Mouse (Mus musculus) midbrain, embryonic 13.5 days (tissue): ENCODE measurements around the gene Ankrd44. TPM values are rescaled to one million over a fixed set of nuclear protein-coding genes. Genes with fewer than 3 reads are reported as not detected.

Experiments
- ATAC-seq: fragments of 200-750 bp; cut with Nextera tagmentation; 2 replicates; pipeline ENCODE4 v1.8.0; 2017; ENCODE audit warnings: mild to moderate bottlenecking, moderate TSS enrichment, moderate library complexity
- H3K27ac ChIP-seq: fragments of 300-500 bp; sonication (generic); 2 replicates; pipeline ENCODE4 v1.5.1; 2015; ENCODE audit warnings: inconsistent platforms, mild to moderate bottlenecking, moderate library complexity
- H3K27me3 ChIP-seq: fragments of 300-500 bp; sonication (generic); 2 replicates; pipeline ENCODE4 v1.6.1; 2015; ENCODE audit warnings: mild to moderate bottlenecking, inconsistent platforms
- H3K36me3 ChIP-seq: fragments of 300-500 bp; sonication (generic); 2 replicates; pipeline ENCODE4 v1.6.1; 2015; ENCODE audit warnings: mild to moderate bottlenecking, inconsistent platforms
- H3K4me1 ChIP-seq: fragments of 300-500 bp; sonication (generic); replicated peaks from 2 replicates; pipeline ENCODE4 v1.6.1; 2015; ENCODE audit warnings: inconsistent platforms
- H3K4me2 ChIP-seq: fragments of 300-500 bp; sonication (generic); replicated peaks from 2 replicates; pipeline ENCODE4 v1.6.1; 2015; ENCODE audit warnings: moderate library complexity, mild to moderate bottlenecking, inconsistent platforms
- H3K4me3 ChIP-seq: fragments of 300-500 bp; sonication (generic); replicated peaks from 2 replicates; pipeline ENCODE4 v1.5.1; 2015; ENCODE audit warnings: mild to moderate bottlenecking, inconsistent platforms
- H3K9ac ChIP-seq: fragments of 300-500 bp; sonication (generic); replicated peaks from 2 replicates; pipeline ENCODE4 v1.6.1; 2015; ENCODE audit warnings: mild to moderate bottlenecking, inconsistent platforms
- H3K9me3 ChIP-seq: fragments of 300-500 bp; sonication (generic); 2 replicates; pipeline ENCODE4 v1.6.1; 2016; ENCODE audit warnings: mild to moderate bottlenecking, inconsistent platforms
- WGBS: fragments of 180-500 bp; shearing (Covaris S2); methylation state at CpG from one replicate; pipeline ENCODE4 v1.1.7; 2015; 5-methylcytosine and 5-hydroxymethylcytosine counted together
- polyA plus RNA-seq: library from polyadenylated mRNA; unstranded; fragments of >200 nt; fragmentation: Nextera tagmentation; extraction: Ambion mirVana; gene quantifications from 2 replicates; pipeline ENCODE4 v1.2.1, GENCODE M21; 2015

The Ankrd44 gene
- polyA plus RNA-seq, 1 experiment from 2014 or later, result 22.2 TPM

DNA sequence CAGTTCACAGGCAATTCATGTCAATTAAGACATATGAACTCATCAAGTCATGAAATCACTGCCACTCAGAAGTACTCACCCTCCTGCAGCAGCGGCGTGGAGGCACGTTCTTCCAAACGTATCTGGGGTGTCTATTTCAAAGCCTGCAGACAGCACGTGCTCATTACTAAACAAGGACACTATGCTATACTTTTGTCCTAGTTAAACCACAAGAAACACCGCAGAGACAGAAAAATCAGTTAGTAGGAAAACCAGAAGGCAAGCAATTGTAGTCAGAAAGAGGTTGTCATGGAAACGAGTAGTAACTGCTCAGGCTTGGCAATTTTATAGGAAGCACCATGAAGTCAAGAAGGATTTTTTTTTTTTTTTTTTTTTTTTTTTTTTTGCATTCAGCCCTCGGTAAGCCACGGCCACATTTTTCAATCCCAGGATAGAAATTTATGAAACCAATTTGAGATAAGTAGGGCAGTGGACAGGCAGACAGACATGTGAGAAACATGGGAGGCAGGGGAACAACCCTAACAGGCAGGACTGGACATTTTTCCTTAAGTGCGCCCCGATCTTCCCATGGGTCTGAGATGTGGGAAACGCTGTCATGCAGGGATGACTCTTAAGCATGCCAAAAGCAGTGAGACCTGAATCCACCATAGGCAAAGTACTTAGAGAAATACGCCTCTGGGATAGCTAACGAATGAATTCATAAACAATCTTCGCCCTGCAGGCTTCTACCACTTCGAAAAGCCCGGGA, 191.1 kb downstream of the Ankrd44 start:
- H3K4me1 ChIP-seq, result peaks cover 20% of the 10 kb centered on the region
- ATAC-seq, result peak; percentile 43; the same call in 1 of the 2 replicates
- H3K9ac ChIP-seq, result no peak overlapping the region
- no peak overlapping the region for H3K4me3 ChIP-seq
- no peaks in the 10 kb centered on the region for H3K36me3 ChIP-seq
- H3K4me2 ChIP-seq, result 0 out of 2 replicates have a peak overlapping the region, but pooled peaks have one; percentile 3
- no peaks in the 10 kb centered on the region for H3K27me3 ChIP-seq
- peak overlapping the region; percentile 67 for H3K27ac ChIP-seq
- 48% methylated on average over 17 of the region's 17 CpGs for WGBS
- H3K9me3 ChIP-seq, result no peaks in the 10 kb centered on the region

DNA sequence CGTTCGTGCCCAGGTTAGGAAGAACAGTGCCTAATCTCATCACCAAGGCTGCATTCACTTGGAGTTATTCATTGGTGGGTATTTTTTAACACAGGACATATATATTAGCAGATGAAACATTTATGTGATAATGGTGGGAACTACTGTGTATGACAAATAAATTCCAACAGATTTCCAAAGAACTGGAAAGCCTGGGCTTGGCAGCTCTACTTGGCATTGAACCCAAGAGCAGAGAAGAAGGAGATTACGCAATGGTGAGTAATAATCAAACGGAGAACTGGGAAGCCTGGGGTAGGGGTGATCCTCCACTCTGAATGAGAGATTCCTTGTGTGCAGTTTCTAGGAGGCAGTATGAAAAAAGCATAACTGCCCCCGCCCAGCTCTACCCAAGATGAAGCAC, 196.9 kb downstream of the Ankrd44 start:
- H3K27me3 ChIP-seq, result no peaks in the 10 kb centered on the region
- 90% methylated on average over 5 of the region's 5 CpGs for WGBS
- H3K4me1 ChIP-seq, result peaks cover 4% of the 10 kb centered on the region; the same call in 1 of the 2 replicates
- H3K4me3 ChIP-seq, result no peak overlapping the region
- H3K9me3 ChIP-seq, result no peaks in the 10 kb centered on the region
- no peak overlapping the region for H3K9ac ChIP-seq
- H3K36me3 ChIP-seq, result no peaks in the 10 kb centered on the region; the same call in 1 of the 2 replicates
- H3K27ac ChIP-seq, result no peak overlapping the region
- H3K4me2 ChIP-seq, result no peak overlapping the region
- no peak for ATAC-seq

DNA sequence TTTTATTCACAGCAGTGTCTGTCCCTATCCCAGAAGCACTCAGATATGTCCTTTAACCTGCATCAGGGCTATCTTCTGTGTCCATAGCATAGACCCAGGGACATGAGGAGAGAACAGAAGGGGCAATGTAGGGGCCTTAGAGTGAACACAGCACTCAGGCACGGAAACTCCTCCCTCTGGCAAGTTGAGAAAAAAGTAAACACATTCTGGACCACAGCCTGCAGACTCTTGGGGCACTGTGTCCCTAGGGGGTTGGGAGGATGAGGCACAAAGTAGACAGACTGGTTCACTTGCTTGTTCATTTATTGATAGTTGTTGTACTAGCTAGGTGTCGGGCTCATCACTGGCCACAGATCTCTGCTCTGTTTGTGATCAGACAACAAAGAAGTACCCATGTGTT, 199.6 kb downstream of the Ankrd44 start:
- no peak for ATAC-seq
- no peak overlapping the region for H3K27ac ChIP-seq
- WGBS, result 82% methylated on average over 2 of the region's 2 CpGs

DNA sequence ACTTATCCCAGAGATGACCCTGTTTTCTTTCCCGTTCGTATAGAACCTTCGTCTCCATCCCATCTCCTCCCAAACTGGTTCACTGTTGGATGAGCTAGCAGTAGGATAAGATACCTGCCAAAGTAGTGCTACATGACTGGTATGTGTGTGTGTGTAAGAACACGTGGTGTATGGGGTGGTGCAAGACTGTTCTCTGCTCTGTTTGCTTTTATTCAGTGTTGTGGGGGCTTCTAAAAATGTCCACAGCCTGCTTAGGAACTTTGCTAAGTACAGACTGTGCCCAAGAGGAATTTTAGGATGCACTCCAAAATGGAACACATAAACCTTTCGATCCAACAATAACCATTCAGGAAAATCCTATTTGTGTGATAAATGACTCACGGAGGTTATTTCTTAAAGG, 209.3 kb downstream of the Ankrd44 start:
- no peak overlapping the region for H3K4me2 ChIP-seq
- peaks cover 5% of the 10 kb centered on the region; the same call in 1 of the 2 replicates for H3K36me3 ChIP-seq
- H3K4me3 ChIP-seq, result no peak overlapping the region
- H3K9me3 ChIP-seq, result peaks cover 3% of the 10 kb centered on the region; the same call in 1 of the 2 replicates
- no peaks in the 10 kb centered on the region for H3K27me3 ChIP-seq
- no peak overlapping the region for H3K27ac ChIP-seq
- no peaks in the 10 kb centered on the region; the same call in 1 of the 2 replicates for H3K4me1 ChIP-seq
- no peak for ATAC-seq
- WGBS, result 92% methylated on average over 6 of the region's 6 CpGs
- no peak overlapping the region for H3K9ac ChIP-seq

More for the DNA sequence above, 199.6 kb downstream of the Ankrd44 start:
- Histone ChIP-seq H3K36me3 (no peaks in the 10 kb centered on the region; the same call in 1 of the 2 replicates), H3K4me1 (no peaks in the 10 kb centered on the region), H3K4me3 (no peak overlapping the region), H3K9me3 (no peaks in the 10 kb centered on the region), H3K9ac (no peak overlapping the region), H3K4me2 (no peak overlapping the region), H3K27me3 (no peaks in the 10 kb centered on the region)

DNA sequence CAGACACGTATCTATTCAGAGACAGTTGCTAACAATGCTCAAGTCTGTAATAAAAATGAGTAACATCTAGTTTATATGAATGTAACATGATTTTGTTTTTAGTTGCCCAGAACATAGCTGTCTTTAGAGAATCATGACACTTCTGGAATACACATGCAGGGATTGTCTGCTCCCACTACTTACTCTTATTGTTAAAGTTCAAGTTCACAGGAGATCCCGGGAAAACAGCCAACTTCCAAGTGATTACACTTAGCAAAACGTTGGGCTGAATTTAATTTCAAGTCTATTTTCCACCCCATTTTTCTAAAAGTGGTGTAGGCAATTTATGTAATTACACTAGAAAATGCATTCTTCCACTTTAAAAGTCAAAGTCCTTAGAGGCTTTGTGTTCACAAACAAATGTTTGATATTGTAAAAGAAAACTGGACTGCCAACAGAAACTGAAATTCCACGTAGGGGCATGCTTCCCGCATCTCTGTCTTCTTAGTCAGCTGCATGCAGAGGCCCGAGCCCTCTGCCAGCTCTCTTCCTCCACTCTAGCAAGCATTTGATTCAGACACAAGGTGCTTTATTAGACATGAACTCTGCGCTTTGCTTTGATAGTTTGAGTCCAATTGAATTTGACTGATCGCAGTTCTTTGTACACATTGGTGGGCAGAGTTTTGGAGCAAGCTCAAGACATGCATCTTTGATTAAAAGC, 211.0 kb downstream of the Ankrd44 start:
- H3K9me3 ChIP-seq, result peaks cover 3% of the 10 kb centered on the region; the same call in 1 of the 2 replicates
- H3K9ac ChIP-seq, result no peak overlapping the region
- H3K4me2 ChIP-seq, result no peak overlapping the region
- no peak for ATAC-seq
- peak overlapping the region; percentile 26; the same call in 1 of the 2 replicates for H3K27ac ChIP-seq
- H3K4me3 ChIP-seq, result no peak overlapping the region
- H3K4me1 ChIP-seq, result no peaks in the 10 kb centered on the region; the same call in 1 of the 2 replicates
- H3K27me3 ChIP-seq, result no peaks in the 10 kb centered on the region
- H3K36me3 ChIP-seq, result peaks cover 5% of the 10 kb centered on the region; the same call in 1 of the 2 replicates
- 74% methylated on average over 8 of the region's 8 CpGs for WGBS

DNA sequence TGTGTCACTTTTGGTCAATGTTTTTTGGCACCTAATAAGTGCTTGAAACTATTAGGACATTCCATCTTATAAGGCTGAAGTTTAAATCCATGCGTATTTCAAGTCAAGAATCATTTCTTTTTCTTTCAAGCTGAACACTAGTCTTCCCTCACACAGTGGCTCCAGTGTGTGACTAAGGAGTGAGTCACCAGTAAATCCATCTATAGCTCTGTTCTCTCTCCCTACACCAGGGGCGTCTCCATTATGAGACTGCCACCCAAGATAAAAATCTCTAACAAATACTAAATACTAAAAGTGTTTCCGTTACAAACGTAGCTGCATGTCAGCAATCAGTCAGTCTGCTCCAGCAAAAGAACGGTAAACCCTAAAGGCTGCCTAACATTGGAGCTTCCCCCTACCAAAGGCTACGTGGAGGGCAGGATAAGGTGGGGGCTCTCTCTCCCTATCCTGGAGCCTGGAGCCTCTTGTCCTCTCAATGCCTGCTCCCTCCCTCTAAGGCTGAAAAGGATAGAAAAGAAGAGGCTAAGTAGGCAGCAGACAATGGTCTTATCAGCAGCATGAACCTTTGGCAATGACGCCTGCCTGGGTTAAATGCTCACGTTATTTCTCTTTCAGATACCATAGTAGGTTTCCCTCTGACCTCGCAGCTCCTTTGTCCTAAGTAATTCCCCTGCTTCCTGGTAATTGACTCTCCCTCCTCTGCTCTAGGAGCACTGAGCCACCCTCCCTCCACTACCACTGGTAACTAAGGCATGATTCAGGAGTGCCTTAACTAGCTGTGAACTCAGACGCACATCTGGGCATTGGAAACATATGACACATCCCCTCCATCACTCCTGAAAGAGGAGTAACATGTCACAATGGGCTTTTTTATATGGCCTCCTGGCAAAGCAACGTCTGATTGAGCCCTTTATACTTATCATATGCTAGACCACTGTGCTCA, 212.7 kb downstream of the Ankrd44 start:
- H3K4me3 ChIP-seq, result no peak overlapping the region
- 60% methylated on average over 11 of the region's 11 CpGs for WGBS
- H3K9ac ChIP-seq, result no peak overlapping the region
- H3K4me1 ChIP-seq, result no peaks in the 10 kb centered on the region; the same call in 1 of the 2 replicates
- H3K27ac ChIP-seq, result no peak overlapping the region
- H3K27me3 ChIP-seq, result no peaks in the 10 kb centered on the region
- H3K36me3 ChIP-seq, result peaks cover 5% of the 10 kb centered on the region; the same call in 1 of the 2 replicates
- peaks cover 3% of the 10 kb centered on the region; the same call in 1 of the 2 replicates for H3K9me3 ChIP-seq
- ATAC-seq, result no peak
- no peak overlapping the region for H3K4me2 ChIP-seq

DNA sequence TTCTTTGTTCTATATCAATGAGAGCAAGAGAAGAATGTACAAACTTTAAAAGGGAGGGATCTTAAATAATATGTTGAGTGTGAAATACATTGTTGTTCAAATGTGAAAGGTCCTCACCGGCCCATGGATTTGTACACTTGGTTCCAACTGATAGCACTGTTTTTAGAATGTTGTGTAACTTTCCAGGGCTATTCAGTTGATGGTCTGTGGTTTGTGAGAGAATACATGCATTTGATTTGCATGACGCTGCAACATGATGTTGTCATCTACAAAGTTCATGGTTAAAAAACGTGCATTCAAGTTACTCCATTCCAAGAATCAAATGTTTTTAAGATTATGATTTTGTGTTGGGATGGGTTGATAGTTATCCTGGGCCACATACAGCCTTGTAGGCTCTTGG, 214.6 kb downstream of the Ankrd44 start:
- Histone ChIP-seq H3K9me3 (peaks cover 3% of the 10 kb centered on the region; the same call in 1 of the 2 replicates), H3K27ac (no peak overlapping the region), H3K4me2 (no peak overlapping the region), H3K36me3 (peaks cover 5% of the 10 kb centered on the region; the same call in 1 of the 2 replicates), H3K27me3 (no peaks in the 10 kb centered on the region), H3K9ac (no peak overlapping the region), H3K4me1 (peaks cover 16% of the 10 kb centered on the region), H3K4me3 (no peak overlapping the region)
- no peak for ATAC-seq
- WGBS, result 89% methylated on average over 3 of the region's 3 CpGs

DNA sequence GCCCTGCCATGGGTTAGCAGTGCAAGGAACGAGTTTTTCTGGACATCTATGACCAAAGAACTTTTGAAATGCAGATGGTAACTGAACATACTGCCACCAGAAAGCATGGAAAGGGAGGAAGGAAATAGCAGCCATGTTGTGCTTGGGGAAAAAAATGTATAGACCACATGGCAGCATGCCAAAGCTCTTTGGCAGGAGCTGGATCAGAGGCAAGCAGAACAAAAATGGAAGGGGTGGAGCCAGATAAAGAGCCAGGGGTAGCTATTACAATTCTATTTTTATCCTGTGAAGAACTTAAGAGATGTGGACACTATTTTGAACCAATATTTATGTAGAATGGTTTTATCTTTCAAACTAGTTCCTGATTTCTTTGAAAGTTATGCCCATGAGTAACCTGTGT, 215.6 kb downstream of the Ankrd44 start:
- Histone ChIP-seq H3K9me3 (peaks cover 3% of the 10 kb centered on the region; the same call in 1 of the 2 replicates), H3K4me3 (no peak overlapping the region), H3K27ac (no peak overlapping the region), H3K36me3 (peaks cover 5% of the 10 kb centered on the region; the same call in 1 of the 2 replicates), H3K4me1 (peaks cover 16% of the 10 kb centered on the region), H3K4me2 (no peak overlapping the region), H3K27me3 (no peaks in the 10 kb centered on the region), H3K9ac (no peak overlapping the region)
- no peak for ATAC-seq
- WGBS, result 87% methylated on average over 1 of the region's 1 CpGs

DNA sequence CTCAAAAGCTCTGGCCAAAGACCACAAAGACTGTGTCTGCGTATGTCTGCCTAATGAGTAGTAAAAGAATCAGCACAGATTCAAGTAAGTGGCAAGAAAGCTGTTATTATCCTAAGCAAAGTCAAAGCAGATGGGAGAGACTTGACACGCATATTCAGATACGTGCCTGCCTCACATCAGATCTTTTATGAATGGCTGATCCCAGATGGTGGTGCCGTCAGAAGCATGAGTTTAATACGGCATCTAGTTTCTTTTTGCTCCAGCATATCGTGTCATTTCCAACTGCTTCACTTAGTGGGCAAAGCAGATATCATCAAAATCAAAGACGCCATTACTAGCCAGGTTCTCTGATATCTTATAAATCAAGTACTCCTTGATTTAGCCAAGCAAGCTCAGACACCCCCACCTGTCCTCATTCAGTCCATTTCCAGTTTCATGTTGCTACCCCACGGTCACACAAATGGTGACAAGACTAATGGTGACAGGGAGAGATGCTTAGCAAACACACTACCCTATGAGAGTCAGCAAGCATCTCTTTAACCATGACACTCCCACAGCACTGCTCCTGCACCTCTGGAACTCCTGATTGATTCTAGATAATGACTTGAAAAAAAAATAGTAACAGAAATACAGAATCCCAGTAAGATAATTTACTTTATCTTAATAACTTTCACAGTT, 218.2 kb downstream of the Ankrd44 start:
- ATAC-seq, result peak; percentile 54
- WGBS, result 62% methylated on average over 8 of the region's 8 CpGs

DNA sequence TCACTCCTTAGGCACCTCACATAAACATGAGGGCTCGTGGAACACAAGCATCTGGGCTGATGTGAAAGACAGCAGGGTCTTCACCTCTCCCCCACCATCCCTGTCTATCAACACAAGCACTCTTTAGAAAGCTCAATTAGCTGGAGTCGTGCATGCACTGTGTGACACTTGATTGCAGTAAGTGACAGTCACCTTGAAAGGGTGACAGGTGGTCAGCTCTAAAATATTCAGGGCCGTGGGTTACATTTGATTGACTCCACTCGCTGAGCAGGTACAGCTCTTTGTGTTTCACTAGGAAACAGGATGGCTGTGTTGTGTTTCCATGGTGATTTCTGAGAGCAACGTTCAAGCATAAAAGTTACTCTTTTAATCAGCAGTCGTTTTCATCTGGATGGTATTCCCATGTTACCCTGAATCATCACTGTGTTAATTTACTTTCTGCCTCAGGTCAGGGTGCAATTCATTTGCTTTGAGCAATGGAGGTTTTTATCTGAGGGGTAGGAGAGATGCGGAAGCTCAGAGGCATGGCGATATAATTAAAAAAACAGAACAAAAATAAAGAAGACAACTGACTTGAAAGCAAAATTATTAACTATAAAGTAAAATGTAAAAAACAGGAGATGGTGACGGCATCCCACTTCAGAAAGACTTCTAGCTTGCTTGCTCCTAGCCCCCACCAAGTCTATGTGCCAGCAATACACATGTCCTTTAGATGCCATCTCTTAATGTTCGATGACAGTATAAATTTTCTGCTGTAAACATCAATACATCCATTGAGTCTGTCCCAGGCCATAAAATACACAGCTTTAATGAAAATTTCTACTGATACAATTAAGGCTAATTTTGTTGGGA, 218.9 kb downstream of the Ankrd44 start:
- Histone ChIP-seq H3K9me3 (peaks cover under 1% of the 10 kb centered on the region; the same call in 1 of the 2 replicates), H3K36me3 (peaks cover 1% of the 10 kb centered on the region; the same call in 1 of the 2 replicates), H3K27ac (peak overlapping the region; percentile 63), H3K27me3 (no peaks in the 10 kb centered on the region), H3K4me1 (peaks cover 16% of the 10 kb centered on the region), H3K4me2 (no peak overlapping the region), H3K4me3 (no peak overlapping the region), H3K9ac (no peak overlapping the region)
- ATAC-seq, result peak; percentile 88
- 48% methylated on average over 10 of the region's 10 CpGs for WGBS

More for the DNA sequence above, 218.2 kb downstream of the Ankrd44 start:
- Histone ChIP-seq H3K27ac (peak overlapping the region; percentile 63), H3K9ac (no peak overlapping the region), H3K27me3 (no peaks in the 10 kb centered on the region), H3K4me3 (no peak overlapping the region), H3K4me1 (peaks cover 16% of the 10 kb centered on the region), H3K4me2 (no peak overlapping the region), H3K9me3 (peaks cover 3% of the 10 kb centered on the region; the same call in 1 of the 2 replicates), H3K36me3 (peaks cover 5% of the 10 kb centered on the region; the same call in 1 of the 2 replicates)
